ENCODE assay signal across 8 mouse cellular contexts in the genomic region with DNA sequence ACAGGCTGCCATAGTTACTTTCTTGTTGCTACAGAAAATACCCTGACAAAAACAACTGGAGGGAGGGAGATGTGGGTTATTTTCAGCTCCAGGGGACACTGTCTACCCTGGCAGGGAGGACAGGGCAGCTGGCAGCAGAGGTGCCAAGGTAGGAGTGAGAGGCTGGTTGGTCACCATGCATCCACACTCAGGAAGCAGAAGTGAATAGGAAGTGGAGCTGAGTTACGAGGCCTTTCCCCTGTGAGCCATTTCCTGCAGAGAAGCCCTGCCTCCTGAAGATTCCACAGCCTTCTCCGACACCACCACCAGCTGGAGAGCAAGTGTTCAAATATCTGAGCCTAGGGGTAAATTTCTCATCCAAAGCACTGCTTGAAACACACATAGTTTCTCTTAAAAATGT.
DNase-seq lines count a peak whose midpoint lies in the region; ATAC-seq lines count a peak whose summit lies in the region.
"Had no signal": no experiment of that assay in that cellular context is flagged by ENCODE, and none has a peak within 500 bp of the region (broad histone marks: within the 10 kb centered on the region; RNA-seq: fewer than 3 reads in every experiment).

No protein-coding gene starts in this region.

- no peak overlapping the region for H3K4me3 ChIP-seq in neural tube, embryonic 13.5 days
- no peak overlapping the region for H3K4me3 ChIP-seq in heart, embryonic 16.5 days (ENCODE audit: low read length)
- H3K4me3 ChIP-seq in stomach, embryonic 16.5 days (replicated peaks; ENCODE audit: low read length): no peak overlapping the region
- H3K4me3 ChIP-seq: embryonic facial prominence, embryonic 13.5 days had no signal

- H3K9ac ChIP-seq in neural tube, embryonic 13.5 days: no peak overlapping the region
- H3K9ac ChIP-seq in heart, embryonic 16.5 days (ENCODE audit: low read length): no peak overlapping the region
- no peak overlapping the region for H3K9ac ChIP-seq in stomach, embryonic 16.5 days (ENCODE audit: low read length)
- H3K9ac ChIP-seq: embryonic facial prominence, embryonic 13.5 days had no signal

- 0 out of 2 replicates have a peak overlapping the region, but pooled peaks have one; percentile 7 for H3K27ac ChIP-seq in neural tube, embryonic 13.5 days (replicated peaks)
- peak overlapping the region; percentile 69 for H3K27ac ChIP-seq in heart, embryonic 16.5 days (ENCODE audit: low read length)
- peak overlapping the region; percentile 36; the same call in 1 of the 2 replicates for H3K27ac ChIP-seq in stomach, embryonic 16.5 days (ENCODE audit: low read length)

- H3K9me3 ChIP-seq in neural tube, embryonic 13.5 days: peaks cover 9% of the 10 kb centered on the region; the same call in 1 of the 2 replicates
- H3K9me3 ChIP-seq in heart, embryonic 16.5 days (replicated peaks; ENCODE audit: control insufficient read depth, low read length): peaks cover 5% of the 10 kb centered on the region; the same call in 1 of the 2 replicates
- H3K9me3 ChIP-seq in stomach, embryonic 16.5 days (replicated peaks; ENCODE audit: control insufficient read depth, low read length): no peaks in the 10 kb centered on the region

- H3K4me1 ChIP-seq in neural tube, embryonic 13.5 days (replicated peaks): peaks cover 7% of the 10 kb centered on the region; the same call in 1 of the 2 replicates
- peaks cover 12% of the 10 kb centered on the region for H3K4me1 ChIP-seq in heart, embryonic 16.5 days (ENCODE audit: control insufficient read depth, insufficient read depth, low read length)
- H3K4me1 ChIP-seq in stomach, embryonic 16.5 days (ENCODE audit: control insufficient read depth, insufficient read depth, low read length): no peaks in the 10 kb centered on the region

- no peak for DNase-seq in neural tube, embryonic 10.5 days (ENCODE audit: extremely low spot score, low spot score)
- DNase-seq in kidney, postnatal 25 days: peak; percentile 26 to 49
- DNase-seq in left cerebral cortex, postnatal 4 days: no peak
- DNase-seq in ovary, postnatal 14 days (ENCODE audit: low spot score): no peak

- H3K4me2 ChIP-seq in neural tube, embryonic 13.5 days: no peak overlapping the region
- no peak overlapping the region for H3K4me2 ChIP-seq in heart, embryonic 16.5 days (ENCODE audit: low read depth, low read length)
- H3K4me2 ChIP-seq in stomach, embryonic 16.5 days (ENCODE audit: low read depth, low read length): no peak overlapping the region
- H3K4me2 ChIP-seq: embryonic facial prominence, embryonic 13.5 days had no signal

- intact Hi-C loops in left cerebral cortex, postnatal 4 days (cut with DNase I): no loop called here

- no peaks in the 10 kb centered on the region for H3K27me3 ChIP-seq in neural tube, embryonic 13.5 days
- H3K27me3 ChIP-seq in heart, embryonic 16.5 days (ENCODE audit: control insufficient read depth, insufficient read depth, low read length): no peaks in the 10 kb centered on the region
- H3K27me3 ChIP-seq in stomach, embryonic 16.5 days (ENCODE audit: control insufficient read depth, insufficient read depth, low read length): no peaks in the 10 kb centered on the region
- H3K27me3 ChIP-seq: embryonic facial prominence, embryonic 13.5 days had no signal

- no peaks in the 10 kb centered on the region for H3K36me3 ChIP-seq in neural tube, embryonic 13.5 days
- H3K36me3 ChIP-seq in heart, embryonic 16.5 days (ENCODE audit: control insufficient read depth, insufficient read depth): peaks cover 4% of the 10 kb centered on the region; the same call in 1 of the 2 replicates
- H3K36me3 ChIP-seq in stomach, embryonic 16.5 days (ENCODE audit: control insufficient read depth, insufficient read depth, low read length): no peaks in the 10 kb centered on the region
- H3K36me3 ChIP-seq: embryonic facial prominence, embryonic 13.5 days had no signal

- 53% methylated on average over 2 of the region's 2 CpGs for WGBS in neural tube, embryonic 13.5 days
- WGBS in heart, embryonic 16.5 days: 46% methylated on average over 2 of the region's 2 CpGs
- WGBS in stomach, embryonic 16.5 days: 61% methylated on average over 2 of the region's 2 CpGs

- no peak for ATAC-seq in neural tube, embryonic 13.5 days (ENCODE audit: low read depth)
- ATAC-seq in heart, embryonic 16.5 days (replicated peaks; ENCODE audit: extremely low read depth, insufficient read depth, low FRiP score): no peak
- no peak for ATAC-seq in stomach, embryonic 16.5 days (ENCODE audit: insufficient read depth, low FRiP score)

Comparison
In these comparisons a context has a peak if more than half of its experiments do, and no peak if none do; other contexts are left out.
1. H3K27ac ChIP-seq: peak in every context shown above with its lines; median percentile 69 in heart, embryonic 16.5 days; 36 in stomach, embryonic 16.5 days; 7 in neural tube, embryonic 13.5 days.
2. DNase-seq: peak in kidney, postnatal 25 days (2 of 2); none in neural tube, embryonic 10.5 days (single experiment), left cerebral cortex, postnatal 4 days (single experiment) and ovary, postnatal 14 days (single experiment).